Mouse (Mus musculus): Measurements from ENCODE around the gene Arid3c.

DNA sequence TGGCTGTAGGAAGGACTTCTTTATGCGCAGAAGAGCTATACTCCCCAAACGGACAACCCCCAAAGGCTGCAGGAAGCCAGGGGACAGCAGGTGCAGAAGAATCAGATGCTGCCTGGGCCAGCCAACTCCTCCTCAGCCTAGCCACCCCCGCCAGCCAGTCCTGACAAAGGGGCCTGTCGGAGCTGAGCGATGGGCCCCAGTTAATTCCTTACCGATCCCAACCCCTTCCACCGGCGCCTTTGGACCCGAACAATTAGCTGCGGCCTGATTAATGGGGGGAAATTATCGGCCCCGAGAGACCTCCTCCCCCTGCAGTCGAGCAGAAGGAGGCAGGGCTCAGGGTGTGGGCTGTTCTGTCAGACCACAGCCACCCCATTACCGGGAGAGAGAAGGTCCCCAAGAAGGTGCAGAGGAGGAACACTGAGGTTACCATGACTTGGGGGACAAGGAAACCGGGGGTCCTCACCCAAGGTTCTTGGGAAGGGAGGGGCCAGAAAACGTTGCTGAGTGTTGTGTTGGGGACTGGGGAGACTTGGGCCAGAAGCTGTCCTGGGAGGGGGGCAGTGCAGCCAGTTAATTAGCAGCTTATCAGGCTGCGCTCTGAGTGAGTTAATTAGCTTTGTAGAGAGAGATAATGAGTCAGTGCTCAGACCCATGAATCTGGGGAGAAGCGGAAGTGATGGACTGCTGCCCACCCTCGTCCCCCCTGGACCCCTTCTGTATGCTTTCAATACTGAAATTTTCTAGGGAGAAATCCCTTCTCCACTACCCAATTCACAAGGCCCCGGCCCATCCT lies 3.9 kb downstream of the Arid3c start:
- no peak for TF ChIP-seq CTCF (IDR thresholded peaks at IDR 0.05; ENCODE audit: extremely low read depth, insufficient read depth, insufficient read length, insufficient replicate concordance)
- no peak for TF ChIP-seq POLR2A (IDR thresholded peaks at IDR 0.05; ENCODE audit: low read depth, low read length)

Data from spleen, adult 2 months (tissue).